Mouse (Mus musculus): ENCODE data around the gene Pcp2.
A peak's percentile ranks its signal among the peaks of the same experiment; 100 is the strongest.
"Not testable (repeated sequence)": the region's sequence is repeated elsewhere in the genome, so short reads cannot be mapped to it uniquely, and the experiment has no call there.

Pcp2 gene

DNA sequence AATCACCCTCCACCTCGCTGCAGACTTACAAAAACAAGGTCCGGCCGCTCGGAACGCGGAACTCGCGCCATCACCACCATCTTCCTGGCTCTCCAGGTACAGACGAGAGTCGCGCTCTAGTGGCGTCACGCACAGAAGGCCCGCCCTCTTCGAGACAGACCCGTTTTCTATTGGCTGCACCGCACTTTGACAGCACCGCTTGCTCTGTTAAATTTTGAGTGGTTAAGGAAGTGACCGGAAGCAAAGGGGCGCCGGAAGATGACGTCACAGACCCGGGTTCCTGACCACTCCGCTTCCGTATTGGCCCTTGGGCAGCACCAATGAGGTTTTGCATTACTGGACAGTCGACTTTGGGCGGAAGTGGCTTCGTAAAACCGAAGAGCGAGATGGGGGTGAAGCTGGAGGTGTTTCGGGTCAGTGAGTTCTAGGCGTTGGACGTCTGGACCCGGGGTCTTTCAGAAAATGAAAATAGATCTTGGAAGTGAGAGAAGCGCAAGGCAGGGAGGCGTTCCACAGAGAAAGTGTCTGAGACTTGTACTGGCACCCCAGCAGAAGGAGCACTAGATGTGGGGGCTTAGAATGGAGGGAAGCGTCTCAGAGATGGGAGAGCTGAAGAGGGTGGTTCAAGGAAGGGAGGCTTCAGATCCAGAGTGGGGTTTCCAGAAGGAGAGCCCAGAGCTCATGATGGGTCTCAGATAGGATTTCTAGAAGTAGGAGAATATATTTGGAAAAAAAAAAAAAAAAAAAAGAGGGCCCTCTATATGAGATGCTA, 4.0 kb downstream of the Pcp2 start, which contains the start of the genes Xab2 and Pet100:
Gene Xab2 (minus strand): TSS at position 118 of the 772 bp plus-strand sequence.
Gene Pet100 (plus strand): TSS at position 350 of the 772 bp plus-strand sequence.
- DNase-seq: peak; percentile 99

DNA sequence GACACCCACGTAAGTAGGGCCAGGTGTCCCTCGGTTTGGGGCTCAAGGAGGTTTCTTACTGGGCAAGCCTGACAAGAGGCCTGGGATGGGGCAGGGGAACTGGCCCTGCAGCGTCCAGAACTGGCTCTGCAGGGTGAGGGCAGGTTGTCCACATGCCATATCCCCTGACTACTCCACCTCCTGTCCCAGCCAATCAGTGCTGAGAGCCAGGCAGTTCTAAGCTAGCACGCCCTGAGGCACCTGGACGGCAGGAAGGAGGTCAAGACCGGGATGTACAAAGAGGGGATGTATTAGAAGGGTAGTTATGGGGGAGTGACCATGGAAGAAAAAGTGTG, 15.6 kb downstream of the Pcp2 start:
- peak in 1 of 2 experiments; percentile 49 for DNase-seq

DNA sequence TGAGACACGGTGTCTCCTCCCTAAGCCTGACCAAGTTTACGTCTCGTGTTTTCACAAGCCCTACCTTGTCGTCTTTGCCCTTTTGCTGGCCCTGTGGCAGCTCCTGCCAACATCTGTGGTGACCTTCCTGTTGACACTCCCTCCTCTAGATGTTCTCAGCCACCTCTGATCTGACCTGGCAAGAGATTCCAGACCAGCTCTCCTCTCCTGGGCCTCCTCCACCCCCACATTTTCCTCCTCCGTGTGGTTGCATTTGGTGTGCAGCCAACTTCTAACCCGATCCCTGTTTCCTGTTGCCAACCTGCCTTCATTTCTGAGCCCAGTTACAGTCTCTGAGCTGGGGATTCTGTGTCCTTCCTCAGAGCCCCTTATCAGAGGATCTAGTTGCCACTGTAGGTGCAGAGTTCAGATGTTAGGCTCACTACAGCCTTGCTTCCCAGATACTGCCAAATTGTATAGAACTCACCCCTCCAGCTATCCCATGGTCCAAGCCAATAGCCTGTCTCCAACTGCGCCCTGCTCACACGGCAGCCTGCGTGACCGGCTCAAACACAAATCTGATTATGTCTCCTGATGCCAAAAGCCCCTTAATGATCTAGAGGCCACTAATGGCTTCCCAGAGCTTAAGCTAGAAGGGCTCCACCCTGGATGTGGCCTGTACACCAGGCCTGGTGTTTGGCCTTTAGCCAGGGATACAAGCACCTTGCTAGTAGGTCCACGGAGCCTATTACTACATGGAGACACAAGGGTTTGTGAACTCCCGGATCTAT, 16.1 kb downstream of the Pcp2 start:
- DNase-seq: peak in 1 of 2 experiments; percentile 38

GRCm38 (mm10) chr8:3607822-3608221, 17.5 kb downstream of the Pcp2 start:
- DNase-seq: no peak

DNA sequence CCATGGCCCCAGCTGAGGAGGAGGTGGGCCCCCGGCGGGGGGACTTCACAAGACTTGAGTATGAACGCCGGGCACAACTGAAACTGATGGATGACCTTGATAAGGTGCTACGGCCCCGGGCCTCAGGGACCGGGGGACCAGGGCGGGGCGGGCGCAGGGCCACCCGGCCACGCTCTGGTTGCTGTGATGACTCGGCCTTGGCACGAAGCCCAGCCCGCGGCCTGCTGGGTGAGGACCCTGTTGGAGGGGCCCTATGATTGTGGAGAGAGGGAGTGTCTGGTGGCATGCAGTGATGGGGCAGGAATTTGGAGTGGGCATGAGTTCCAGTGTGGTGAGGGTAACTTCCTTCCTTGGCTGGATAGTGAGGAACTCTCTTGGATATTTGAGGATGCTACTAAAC, 18.8 kb downstream of the Pcp2 start:
- peak; percentile 51 to 61 for DNase-seq

- no peak for DNase-seq
Observed at GRCm38 (mm10) chr8:3603439-3603838, 21.9 kb downstream of the Pcp2 start.

- DNase-seq: peak; percentile 34 to 45
Observed at GRCm38 (mm10) chr8:3600401-3600800, 24.9 kb downstream of the Pcp2 start.

GRCm38 (mm10) chr8:3599219-3599618, 26.1 kb downstream of the Pcp2 start:
- DNase-seq: no peak

DNA sequence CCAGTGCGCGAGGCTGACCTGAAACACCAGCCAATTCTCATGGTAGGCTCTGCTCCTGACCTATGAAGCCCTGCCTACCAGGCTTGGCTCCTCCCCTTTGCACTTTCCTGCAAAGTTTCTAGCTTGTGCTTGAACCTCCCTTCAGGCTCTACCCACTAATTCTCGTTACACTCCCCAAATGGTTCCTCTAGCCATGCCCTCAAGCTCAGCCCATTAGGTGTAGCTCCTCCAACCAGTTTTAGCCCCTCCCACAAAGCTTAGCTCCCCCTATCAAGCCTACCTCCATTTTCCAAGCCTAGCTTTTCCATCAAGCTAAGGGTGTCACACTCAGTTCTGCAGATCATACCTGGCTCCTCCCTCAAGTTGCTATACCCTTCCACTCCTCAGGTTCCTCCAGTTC, 27.3 kb downstream of the Pcp2 start:
- no peak for DNase-seq

DNA sequence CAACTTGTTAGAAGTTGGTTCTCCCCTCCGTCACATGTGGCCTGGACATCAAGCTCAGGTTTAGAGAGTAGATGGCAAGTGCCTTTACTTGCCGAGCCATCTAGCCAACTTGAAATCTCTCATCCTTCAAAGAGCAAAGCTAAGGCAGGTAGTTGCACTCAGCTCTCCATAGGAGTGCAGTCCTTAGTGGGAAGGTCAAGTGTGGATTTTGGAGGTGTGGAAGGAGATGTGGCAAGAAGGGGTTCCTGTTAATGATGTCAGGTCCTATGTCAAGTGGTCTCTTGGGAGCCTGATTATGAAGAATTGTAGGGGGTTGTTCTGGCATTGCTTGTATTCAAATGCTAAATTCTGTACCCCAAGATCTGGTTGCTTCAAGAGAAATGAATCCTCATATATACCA, 30.9 kb downstream of the Pcp2 start:
- DNase-seq: no peak

DNA sequence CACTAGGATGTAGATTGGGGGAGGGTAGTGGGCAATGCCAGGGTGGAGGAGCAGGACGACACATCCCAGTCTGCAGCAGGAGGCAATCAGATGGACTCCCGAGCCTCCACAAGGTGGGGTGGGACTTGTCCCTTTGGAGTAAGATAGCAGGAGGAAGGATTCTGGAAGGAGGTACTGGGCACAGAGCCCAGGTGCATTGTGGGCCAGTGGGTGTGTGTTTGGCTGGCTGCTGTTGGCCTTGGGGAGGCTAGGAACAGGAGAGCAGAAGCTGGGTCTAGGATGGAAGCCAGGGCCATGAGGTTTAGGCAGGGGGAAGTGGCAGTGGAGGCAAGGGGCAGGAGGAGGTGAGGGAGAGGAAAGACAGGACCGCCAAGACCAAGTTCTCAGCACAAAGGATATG, 31.9 kb downstream of the Pcp2 start:
- DNase-seq: no peak

DNA sequence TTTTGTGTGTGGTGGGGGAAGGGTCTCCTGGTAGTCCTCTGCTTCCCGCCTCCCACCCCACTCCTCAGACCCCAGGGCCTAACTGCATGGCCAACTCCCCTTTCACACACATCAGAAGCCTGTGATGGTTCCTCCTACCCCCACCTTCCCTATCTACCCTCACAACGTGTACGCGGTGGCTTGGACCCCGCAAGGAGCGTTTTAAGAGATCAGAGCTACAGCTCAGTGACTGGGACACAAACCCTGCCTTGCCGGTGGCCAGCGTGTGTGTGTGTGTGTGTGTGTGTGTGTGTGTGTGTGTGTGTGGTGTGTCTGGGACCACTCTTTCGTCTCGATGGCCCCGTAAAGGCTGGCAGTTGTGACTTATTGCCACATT, 37.1 kb downstream of the Pcp2 start:
- DNase-seq: peak in 1 of 2 experiments; percentile 40

DNA sequence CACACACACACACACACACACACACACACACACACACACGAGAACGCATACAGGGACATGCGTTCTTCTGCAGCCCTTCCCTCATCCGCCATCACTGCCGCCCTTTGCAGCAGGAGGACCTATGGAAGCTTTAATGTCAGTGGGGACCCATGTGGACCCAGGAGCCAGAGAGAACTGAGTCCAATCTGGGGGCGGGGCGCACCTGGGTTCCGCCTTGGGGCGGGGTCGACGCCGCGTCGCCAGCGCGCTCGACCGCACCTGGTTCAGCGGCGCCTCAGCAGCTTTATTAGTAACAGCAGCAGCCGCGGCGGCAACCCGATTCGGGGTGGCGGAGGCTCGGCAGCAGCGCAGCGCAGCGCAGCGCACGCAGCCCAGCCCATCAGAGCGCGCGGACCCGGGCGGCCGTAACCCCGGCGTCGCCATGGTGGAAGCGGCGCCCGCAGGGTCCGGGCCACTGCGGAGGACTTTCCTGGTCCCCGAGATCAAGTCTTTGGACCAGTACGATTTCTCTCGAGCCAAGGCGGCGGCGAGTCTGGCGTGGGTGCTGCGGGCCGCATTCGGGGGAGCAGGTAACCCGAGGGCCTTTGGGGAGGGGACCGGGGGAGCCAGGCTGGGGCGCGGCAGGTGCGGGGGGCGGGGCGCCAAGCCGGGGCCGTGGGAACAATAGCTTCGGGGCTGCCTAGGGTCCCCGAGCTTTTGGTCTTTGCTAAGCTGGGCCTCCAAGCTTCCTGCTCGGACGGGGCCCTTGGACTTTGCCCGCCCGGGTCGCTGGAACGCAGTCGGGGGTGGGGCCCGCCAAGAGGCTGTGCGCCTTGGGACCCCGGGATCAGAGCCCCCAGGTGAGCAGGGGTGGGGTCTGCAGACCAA, 37.7 kb downstream of the Pcp2 start:
- DNase-seq: peak; percentile 82 to 89

DNA sequence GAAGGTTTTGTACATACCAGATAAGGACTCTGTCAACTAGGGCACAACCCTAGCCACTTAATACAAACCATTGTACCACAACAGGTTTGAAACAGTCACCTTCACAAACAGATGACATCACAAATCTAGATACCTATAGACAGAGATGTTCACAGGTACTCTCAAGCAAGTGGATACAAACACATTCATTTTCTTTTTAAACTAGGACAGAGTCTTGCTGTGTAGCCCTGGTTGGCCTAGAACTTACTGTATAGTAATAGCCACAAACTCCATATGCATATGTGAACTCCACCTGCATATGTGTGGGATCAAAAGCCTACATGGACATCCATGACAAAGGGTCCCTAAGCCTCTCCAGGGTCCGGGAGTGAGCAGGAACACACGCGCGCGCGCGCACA, 38.4 kb downstream of the Pcp2 start, which contains the start of gene Camsap3:
Gene Camsap3 (plus strand): TSS at position 301 of the 398 bp plus-strand sequence.
- no peak for DNase-seq

DNA sequence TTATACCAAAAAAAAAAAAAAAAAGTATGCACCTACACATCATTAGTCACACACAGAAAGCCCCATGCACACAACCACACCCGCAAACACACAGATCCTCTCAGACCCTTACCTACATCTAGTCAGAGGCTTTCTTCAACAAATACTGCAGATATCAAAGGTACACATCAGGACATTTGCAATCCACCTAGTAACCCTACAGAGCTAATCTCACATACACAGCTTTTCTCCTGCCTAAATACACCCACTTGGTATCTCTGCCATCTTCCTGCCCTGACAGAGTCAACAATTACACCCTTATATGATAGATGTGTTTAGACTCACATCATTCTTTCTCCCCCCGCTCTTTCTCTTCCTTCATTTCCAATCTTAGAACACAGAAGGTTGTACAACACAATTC, 38.9 kb downstream of the Pcp2 start:
- DNase-seq: no peak

DNA sequence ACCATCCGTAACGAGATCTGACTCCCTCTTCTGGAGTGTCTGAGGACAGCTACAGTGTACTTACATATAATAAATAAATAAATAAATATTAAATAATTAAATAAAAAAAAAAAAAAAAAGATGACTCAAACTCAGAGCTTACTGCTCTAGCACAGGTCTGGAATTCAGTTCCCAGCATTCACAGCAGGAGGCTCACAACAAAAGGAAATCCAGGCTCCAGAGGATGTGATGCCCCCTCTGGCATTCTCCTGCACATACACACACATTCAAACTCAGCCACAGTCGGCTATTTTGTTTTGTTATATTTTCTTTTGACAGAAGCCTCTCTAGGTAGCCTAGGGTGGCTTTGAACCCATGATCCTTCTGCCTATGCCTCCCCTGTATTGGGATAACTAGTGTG, 43.4 kb downstream of the Pcp2 start:
- DNase-seq: not testable (repeated sequence)

GRCm38 (mm10) chr8:3579390-3580364, 45.7 kb downstream of the Pcp2 start:
- DNase-seq: no peak

GRCm38 (mm10) chr8:3576211-3576960, 49.0 kb downstream of the Pcp2 start:
- DNase-seq: no peak

DNA sequence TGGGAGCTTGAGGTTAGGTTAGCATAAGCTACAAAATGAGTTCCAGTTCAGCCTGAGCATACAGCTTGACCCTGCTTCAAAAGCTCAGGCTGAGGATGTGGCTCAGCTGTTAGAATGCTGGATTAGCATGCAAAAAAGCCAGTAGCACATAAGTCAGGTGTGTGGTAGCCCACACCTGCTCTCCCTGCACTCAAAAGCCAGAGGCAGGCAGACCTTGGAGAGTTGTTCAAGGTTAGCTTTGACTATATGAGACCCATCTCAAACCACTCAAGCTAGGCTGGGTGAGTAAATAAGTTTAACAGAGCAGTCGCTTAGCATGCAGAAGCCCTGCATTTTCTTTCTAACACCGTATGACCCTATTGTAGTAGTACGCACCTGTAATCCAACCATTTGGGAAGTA, 50.8 kb downstream of the Pcp2 start:
- no peak for DNase-seq

Data from kidney, postnatal 4 days (tissue).